Mouse (Mus musculus) MN1 (cell line): ENCODE data around the gene Mamdc2.

Source experiments
- DNase-seq: peaks from one replicate; pipeline ENCODE4 v3.0.0-alpha.2; 2016; ENCODE audit warnings: low spot score

Mamdc2 gene

DNA sequence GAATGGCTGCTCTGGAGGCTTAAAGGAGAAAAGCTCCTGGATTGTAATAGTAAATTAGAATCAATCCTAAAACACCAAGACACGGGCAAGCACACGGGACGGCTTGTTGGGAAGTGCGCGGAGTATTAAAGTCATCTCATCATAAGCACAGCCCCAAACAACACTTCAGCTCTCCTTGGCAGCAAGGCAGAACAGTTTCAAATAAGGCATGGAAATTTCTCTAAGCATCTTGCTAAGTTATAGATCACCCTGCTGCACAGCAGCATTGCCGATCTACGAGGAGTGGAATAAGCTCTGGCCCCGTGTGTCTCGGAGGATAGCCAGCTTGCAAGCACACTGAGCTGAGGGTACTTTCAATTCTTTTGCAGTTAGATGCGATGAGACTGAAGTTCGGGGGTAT is 13.8 kb downstream of the Mamdc2 start:
- DNase-seq, result no peak

DNA sequence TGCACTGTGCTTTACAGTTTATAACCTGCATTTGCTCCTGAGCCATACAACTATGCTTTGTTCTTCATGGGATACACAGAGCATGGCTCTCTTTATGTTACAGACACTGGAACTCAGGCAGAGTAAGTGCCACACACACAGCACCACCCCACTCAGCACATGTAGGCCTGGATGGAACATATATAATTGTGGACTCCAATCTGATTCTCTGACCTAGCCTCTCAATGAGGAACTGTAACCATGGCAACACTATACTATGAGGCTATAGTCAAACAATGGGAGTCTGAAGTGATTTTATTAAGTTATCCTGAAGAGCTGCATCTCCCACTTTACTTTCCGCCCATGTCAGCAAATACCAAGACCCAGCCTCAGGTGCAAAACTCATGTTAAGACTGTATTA is 30.6 kb downstream of the Mamdc2 start:
- DNase-seq, result no peak

DNA sequence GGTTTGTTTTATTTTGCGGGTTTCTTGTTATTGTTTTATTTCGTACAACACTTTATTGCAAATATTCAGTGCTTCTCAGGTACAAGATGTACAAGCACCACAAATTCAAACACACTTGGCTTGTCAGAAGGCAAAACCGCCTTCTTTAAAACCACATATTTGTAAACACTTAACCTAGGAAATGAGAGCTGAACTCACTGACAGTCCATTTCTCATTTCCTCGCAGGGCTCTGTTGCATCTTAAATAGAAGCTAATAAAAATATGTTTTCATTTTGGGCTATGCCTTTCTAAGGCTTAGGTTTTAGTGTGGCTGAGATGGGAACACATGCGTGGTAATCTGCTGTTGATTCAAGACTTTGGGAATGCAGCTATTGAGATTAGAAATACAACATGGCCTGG is 37.4 kb downstream of the Mamdc2 start:
- DNase-seq, result no peak

DNA sequence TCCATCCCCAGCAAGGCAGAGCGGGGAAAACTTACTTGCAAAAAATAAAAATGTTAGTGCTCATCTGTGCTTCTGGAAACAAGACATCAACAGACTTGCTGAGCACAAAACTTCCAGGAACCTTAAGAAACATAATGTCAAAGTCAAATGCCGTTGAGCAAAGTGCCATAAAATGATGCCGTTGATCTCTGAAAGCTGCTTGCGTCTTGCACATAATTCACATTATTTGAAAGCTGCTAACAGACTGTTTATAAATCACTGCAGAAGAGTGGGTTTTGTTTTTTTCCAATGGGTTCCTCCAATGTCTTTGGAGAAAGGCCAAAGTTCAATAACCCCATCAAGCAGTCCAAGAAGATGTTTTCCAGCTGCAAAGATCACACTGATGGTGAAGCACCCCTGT is 37.9 kb downstream of the Mamdc2 start:
- no peak for DNase-seq

DNA sequence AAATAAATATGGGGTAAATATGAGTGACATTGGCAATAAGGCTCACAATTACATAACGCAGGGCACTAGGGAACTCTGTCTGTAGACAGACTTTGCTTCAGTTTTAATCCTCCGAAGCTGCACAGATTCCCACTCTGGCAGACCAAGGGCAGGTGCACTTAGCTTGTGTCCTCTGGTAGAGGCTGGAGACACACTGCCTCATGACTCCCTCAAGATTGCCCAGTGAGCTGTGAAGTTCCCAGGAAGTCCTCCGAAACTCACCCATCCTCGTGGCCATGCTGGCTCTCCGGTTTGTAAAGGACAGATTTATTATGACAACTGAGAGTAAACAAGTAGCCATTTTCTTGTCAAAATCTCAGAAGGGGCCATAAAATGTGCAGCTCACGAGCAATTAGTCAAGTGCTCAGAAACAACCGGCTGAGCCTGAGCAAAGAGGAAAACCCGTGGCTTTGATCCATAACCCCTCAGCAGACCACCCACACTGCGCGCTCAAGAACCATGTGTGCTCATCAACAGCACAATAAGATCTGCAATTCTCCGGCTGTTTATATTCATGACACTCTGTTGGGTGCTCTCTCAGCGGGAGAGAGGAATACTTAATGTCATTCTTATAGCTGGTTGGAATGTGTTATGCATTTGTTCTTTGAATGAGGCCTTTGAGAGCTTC is 46.6 kb downstream of the Mamdc2 start:
- DNase-seq, result no peak

DNA sequence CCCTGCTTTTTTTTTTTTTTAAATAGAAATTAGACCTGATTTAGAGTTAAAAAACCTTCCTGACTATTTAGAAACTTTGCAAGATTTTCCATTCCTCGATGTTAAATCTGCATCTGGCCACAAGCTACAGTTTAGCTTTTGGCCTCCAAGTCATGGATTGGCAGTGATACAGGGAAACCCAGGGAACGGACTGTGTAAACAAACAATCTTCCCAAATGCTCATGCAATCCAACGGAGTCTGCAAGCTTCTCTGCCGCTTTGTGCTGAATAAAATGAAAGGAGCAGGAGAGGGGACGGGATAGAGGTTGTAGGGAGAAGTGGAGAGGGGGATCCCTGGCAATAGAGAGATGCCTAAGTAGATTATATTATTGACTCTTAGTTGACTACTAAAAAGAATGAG is 47.8 kb downstream of the Mamdc2 start:
- no peak for DNase-seq

DNA sequence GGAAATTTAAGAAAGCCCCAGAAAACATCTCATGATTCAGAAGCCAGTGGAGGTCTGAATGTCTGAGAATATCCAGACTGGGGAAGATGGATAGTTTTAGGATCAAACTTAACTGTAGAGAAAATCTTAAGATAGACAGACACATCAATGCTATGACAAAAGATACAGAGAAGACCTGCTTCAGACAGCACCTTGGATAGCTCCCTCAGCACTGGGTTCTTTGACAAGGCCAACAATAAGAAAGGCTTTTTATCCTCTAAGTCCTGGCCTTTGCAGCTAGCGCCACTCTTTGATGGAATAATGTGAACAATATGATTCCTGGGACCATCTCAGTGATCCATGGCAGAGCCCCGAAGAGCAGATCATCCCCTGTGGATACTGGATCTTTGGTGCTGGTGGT is 52.3 kb downstream of the Mamdc2 start:
- no peak for DNase-seq

DNA sequence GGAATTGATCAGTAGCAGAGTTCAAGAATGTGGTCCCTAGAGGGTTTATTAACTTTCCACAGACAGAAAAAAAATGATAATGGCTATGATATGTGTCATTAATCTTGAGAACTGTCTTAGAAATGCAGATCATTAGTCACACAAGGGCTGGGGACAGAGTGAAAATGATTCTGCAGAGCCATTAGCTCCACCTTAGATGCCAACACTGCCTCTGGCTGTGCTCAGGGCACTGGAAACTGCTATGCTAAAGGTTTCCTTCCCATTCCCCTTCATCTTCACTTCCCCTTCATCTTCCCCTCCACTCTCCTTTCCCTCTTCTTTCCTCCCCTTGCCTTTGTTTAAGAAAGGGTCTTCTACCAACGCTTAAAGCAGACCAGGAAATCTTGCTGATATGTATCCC is 53.6 kb downstream of the Mamdc2 start:
- DNase-seq, result no peak

DNA sequence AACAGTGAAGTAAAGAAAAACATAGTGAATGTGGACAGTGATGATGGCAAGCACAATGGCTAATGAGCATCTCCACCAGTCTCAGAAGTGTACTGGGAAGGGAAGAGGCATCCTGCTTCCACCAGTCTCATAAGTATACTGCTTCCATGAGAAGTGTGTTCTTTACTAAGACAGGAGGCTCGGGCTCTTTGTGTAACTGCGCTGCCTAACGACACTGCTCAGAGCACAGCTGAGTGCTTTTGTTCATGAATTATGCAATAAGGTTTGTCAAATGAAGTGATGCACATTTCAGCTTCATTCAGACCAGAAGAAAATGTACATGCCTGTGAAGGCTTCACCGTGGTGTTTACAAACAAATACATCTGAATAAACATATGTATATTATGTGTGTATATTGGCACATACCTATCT is 59.4 kb downstream of the Mamdc2 start:
- no peak for DNase-seq

DNA sequence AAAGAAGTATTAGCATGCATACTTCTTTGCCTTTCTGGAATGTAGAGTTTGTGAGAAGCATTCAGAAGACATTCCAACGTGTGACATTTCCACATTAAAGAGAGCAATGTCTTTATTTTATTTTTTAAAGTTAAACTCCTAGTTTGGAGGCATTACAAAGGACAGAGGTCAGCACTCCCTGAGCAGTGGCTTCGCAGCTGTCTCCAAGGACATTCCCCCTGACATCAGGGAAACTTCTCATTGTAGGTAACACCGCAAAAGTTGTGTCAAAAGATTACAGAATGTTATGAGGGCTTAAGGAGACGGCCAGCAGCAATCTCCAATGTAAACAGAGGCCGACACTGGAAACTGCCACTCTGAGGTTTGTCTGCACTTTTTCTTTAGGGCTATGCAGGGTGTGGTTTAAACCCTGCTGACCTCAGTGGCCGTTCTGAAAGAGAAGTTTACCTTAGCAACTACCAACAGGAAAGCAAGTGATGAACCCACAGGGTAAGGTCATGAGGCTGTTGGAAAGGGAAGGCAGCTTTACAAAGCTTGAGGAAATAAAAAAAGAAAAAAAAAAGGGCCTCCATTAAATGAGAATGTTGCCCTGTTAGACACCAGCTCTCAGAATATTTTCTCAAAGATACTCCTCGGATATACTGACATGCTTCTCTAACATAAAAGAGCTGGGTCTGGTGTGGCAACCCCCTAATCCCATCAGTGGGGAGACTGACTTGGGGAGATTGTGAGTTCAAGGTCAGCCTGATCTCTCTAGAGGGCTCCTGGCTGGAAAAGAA is 60.0 kb downstream of the Mamdc2 start:
- DNase-seq, result no peak

DNA sequence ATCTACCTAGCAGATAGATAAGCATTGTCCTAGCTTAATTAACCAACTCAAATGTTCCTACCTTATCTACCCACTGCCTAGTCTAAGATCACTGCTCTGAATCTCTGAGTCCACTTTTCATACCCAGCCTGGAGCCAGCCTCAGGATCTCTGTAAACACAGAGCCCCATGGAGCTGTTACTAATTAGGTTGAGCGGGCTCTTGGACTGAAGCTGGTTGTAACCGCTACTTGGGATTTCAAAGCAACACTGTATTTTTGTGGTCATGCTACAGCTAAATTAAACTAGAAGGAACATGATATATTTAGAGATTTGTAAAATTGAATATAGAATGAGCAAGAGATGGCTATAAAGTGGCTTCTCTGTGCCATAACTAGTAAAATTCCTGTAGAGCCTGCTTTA is 65.8 kb downstream of the Mamdc2 start:
- DNase-seq, result no peak

DNA sequence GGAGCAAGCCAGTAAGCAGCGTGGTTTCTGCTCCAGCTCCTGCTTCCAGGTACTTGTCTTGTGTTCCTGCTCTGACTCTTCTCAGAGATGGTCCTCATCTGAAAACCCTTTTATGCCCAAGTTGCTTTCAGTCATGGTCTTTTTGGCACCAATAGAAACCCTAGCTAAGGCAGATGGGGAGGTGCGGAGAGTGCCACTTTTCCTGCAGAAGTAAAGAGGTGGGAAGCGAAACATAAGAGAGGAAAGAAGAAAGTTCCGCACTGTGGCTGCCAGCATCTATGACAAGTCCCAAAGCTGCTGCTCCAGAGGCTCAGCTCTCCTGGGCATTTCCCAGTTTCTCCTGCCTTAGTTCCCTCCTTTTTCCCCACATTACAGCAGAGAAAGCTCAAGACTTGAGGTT is 67.3 kb downstream of the Mamdc2 start:
- no peak for DNase-seq

DNA sequence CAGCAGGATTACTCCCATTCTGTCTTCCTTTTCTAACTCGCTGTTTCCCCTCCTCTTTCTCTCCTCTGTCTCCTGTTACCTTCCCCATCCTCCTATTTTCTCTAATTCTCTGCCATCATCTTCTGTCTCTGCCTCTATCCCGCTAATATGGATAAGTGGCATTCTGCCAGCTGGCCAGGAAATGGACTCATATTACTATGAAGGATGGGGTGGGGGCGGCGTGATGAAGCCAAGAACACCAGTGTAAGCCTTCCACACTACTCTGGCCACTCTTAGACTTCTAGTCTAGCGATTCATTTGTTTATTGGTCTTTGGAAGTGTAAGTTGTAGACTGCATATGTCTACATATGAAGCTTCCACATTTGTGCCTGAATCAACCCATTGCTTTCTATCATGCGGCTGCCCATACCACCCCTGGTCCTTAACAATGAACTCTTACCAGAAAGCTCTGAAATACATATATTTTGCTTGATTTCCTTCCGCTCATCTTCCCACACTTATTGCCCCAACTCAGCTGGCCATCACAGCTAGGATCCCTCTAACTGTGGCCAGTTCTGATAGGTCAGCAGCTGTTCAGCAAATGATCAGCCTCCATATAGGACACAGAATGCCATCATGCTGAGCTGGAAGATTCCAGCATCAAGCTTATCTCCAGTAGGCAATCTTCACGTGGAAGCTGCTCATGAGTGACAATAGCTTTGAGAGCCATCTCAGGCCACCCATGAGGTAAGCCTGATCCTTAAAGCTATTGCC is 68.3 kb downstream of the Mamdc2 start:
- no peak for DNase-seq

DNA sequence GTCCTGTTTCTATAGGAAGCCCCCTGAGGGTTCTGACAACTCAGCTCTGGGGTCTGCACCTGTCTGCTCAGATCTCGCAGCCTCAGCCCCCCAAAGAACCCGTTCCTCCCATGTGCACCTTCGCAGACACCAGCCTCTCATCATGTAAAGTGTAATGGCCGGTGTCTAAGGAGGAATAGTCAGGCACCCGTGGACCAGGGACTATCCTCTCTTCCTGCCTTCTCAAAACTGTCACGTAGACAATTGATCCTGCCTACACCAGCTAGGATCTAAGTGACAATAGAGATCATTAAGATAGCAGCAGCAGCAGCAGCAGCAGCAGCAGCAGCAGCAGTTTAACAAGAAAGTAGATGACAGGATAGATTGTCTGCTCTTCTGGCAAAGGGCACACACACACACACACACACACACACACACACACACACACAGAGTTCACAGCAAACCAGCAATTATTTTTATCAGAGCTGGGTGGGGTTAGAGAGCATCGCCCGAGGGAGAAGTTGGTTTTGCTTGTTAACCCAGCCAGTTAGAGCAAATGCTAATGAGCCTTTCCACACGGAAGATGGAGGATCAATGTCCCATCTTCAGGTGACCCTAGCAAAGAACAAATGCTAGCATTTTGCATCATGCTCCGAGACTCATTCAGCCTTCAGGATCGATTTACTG is 71.6 kb downstream of the Mamdc2 start:
- no peak for DNase-seq

DNA sequence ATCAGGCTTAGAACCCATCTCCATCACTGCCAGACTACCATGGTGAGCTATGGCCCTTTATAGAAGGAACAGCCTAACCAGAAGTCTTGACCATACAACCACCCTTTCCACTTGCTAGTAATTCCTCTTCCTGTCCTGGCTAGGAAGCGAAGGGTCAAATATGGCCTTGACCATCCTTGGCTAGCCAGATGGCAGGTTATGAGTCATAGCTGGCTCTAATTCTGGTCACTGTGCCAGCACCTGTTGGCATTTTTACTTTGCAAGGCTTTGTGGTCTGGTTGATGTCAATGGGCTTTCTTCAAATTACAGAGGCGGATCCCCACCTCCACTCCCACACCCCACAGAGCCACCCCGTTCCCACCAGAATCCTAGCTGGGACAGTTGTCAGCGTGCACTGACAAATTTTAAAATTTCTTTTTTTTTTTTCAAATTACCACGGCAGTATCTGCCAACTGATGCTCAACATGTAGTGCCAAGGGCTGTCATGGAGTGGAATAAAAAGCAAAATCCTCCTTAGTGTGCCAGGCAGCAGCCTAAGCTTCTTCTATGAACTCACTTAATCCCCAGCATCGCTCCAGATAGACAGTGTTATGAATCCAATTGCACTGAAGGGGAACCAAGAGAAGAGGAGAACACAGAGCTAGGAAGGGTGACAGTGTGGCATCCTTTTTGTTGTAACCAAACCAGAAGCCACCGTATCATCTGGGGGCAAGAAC is 73.1 kb downstream of the Mamdc2 start:
- peak; percentile 48 for DNase-seq

DNA sequence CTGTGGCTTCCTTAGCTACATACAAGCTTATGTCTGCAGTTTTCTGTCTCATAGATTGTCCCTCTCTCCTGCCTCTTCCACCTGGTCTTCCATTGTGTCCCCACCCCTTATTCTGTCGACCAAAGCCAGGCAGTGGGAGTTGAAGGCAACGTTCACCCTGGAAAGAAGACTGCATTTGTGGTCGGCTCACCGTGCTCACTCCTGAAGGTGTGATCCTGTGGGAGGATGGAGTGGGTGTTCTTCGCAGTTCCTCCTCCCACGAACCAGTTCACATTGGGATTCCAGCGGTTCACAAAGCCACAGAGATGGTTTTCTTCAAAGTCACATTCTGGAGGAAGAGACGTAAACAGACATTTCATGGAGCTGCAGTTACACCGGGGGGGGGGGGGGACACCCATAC is 74.5 kb downstream of the Mamdc2 start:
- no peak for DNase-seq

DNA sequence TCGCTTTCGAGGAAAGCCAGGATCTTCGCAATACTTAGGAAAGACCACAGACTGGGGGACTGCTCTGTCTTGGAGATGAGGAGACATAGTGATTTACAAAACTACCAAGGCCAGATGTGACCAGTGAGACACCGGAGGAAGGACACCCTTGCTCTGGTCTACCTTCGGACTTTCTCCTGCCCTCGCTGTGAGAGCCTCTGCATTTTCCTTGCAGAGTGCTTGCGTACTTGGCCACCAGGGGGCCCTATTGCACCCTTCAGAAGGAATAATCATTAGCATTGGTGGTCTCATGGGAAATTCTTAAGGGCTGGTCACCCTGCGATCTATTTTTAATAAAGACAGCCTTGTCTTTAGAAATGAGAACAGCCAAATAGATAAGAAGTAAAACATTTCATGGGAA is 75.0 kb downstream of the Mamdc2 start:
- no peak for DNase-seq

DNA sequence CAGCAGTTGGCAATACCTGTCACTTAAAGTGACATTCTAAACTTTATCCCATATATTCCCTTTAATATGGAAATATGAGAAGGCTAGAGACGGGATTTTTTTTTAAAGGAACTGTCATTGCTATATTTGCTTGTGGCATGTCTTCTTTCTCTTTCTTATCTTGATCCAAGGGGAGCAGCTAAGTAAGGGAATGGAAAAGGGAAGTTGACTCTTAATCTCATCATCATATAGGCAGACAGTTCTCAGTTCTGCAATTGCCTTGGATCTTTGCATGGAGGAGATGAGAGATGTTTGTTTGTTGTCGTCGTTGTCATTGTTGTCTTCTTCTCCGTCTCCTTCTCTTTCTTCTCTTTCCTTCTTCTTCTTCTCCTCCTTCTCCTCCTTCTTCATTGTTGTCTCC is 79.0 kb downstream of the Mamdc2 start:
- DNase-seq, result no peak

DNA sequence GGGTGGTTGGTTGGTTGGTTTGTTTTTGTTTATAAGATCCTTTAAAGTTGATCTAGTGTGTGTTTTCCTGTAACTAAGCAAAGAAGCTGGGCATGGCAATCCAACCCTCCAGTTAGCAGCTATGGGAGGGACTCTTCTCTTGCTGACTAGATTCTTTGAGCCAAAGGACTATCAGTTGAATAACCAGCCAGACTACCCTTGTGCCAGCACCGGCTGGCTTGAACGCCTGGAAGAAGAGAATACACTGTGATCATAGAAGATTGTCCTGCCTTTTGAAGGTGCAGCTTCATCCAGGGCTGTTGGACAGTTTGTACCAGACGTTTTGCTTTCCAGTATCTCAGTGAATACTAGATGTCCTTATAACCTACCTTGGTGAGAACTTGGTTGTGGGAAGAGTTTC is 86.2 kb downstream of the Mamdc2 start:
- DNase-seq, result no peak

DNA sequence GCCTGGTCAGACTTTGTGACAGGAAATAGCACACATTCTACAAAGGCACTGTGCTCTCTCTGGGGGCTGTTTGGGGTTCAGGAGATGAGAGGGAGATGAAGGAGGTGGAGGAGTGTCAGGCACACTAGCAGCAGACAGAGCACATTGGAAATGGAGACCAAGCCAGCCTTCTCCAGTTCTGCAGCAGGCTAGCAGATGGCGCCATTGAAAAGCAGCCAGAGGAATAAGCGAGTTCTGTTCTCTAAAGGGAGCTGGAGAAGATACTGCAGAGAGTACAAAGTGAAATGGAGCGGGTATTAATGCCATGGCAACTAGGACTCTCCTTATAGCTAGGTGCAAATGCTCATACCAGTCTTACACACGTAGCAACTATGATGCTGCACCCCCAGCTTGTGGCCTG is 87.1 kb downstream of the Mamdc2 start:
- DNase-seq, result no peak

DNA sequence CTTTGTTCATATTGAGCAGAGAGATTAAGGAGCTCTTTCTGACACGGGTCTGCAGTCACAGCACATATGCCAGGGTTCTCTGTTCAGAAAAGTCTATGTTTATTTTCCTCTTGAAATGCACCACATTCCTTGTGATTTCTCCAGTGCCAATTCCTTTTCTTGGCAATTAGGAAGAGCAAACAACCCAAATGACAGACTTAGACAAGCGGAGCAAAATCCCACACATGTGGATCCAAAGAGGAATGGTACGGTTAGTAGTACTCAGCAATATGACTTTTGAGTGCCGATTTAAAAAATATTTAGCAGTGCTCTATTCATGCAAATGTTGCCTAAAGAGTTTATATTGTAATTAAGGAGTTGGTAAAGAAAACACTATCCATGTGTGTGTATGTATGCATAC is 87.7 kb downstream of the Mamdc2 start:
- DNase-seq, result no peak

DNA sequence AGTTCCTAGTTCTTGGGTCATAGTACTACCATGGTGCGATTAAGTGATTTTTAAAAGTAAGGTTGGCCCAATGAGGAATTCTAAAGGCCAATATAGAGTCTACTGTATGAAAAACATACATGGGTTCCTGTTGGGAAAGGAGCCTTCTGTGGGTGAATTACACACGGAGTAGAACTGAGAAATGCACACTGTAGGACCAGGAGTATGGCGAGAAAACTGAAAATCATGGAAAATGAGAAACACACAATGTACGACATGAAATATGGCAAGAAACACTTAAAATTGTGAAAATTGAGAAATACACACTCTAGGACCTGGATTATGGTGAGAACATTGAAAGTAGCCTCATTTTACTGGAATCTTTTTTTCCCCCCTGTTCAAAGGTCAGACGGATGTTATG is 91.0 kb downstream of the Mamdc2 start:
- DNase-seq, result no peak
